Mouse (Mus musculus): ENCODE measurements around the gene Fbxw11. TPM values are rescaled to one million over a fixed set of nuclear protein-coding genes. Genes with fewer than 3 reads are reported as not detected.
A peak's percentile ranks its signal among the peaks of the same experiment; 100 is the strongest.
"Not testable (repeated sequence)": the region's sequence is repeated elsewhere in the genome, so short reads cannot be mapped to it uniquely, and the experiment has no call there.

The Fbxw11 gene
- 100 to 1,000 TPM; 117 to 132 (median 119) TPM for total RNA-seq (2022)

DNA sequence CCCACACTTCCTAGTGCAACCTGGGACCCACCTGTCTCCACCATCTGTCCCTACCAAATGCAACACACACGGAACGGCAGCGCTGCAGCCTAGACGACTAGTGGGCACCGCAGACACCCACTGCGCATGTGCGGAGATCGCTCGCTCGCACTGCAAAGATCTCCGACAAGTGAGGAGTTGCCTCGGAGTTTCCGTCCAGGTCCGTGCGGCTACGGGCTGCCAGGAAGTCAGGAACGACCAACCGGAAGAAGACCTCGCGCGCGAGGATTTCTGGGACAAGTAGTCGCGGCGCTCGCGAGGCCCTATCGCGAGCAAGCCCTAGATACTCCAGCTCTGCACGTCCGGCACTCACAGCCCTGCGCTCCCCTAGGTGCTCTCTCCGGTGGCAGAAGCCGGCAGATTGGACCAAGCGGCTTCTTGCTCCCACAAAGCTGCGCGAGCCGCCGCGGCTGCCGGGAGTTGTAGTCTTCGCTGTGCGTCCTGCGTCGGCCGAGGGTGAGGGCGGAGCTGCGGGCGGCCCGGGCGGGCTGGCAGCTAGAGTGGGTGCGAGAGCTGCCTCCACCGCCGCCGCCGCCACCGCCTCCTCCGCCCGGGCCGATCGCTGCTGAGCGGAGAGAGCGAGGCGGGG is at the start of gene Fbxw11:
Gene Fbxw11, plus strand, starts transcription at position 476 of the 628 bp plus-strand sequence.
- DNase-seq, result peak; percentile 95

DNA sequence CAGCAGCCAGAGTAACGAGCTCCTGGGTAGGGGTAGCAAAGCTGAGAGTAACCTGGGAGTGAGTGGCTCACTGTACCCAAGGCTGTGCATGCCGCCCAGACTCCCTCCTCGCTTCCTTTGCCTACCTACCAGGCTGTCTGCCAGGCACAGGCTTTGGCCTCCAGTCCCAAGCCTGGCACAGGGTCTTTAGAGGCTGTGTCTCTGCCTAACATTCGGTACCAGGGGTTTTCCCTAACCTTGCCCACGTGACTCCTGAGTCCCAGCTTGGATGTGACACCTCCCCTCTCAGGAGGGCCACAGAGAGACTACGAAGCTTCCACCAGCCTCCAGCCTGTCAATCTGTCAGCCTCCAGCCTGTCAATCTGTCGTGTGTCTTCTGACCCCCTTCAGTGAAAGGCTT is 49.4 kb upstream of the Fbxw11 start:
- no peak for DNase-seq

DNA sequence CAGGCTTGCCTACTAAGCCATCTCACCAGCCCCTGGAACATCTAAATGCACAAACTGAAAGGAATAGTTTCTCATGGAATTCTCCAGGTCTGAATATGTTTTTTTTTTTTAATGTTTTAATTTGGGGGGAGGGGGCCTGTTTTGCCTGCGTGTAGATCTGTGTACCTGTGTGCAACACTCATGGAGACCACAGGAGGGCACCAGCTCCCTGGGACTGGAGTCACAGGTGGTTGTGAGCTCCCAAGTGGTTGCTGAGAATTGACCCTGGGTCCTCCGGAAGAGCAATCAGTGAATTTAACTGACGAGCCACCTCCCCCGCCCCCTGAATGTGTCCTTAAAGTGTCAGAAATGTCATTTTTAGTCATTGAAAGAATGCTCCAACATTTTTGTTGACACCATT is 48.4 kb upstream of the Fbxw11 start:
- DNase-seq, result no peak

DNA sequence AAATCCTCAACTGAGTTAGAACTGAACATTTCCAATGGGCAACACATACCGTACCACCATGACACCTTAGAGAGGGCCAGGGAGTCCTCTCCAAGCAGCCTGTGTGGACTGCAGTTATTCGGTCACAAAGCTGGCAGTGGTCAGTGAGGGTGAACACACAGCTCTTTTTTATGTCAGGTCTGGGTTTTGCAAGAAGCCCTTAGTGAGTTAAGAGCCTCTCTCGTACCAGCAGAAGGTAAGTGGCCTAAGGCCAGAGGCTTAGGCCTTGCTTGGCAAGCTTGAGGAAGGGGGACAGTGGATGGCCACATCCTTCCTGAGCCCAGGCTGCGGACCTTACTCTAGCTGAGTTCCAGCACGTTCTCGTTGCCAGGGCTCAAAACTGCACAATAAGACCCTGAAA is 42.2 kb upstream of the Fbxw11 start:
- DNase-seq, result no peak

DNA sequence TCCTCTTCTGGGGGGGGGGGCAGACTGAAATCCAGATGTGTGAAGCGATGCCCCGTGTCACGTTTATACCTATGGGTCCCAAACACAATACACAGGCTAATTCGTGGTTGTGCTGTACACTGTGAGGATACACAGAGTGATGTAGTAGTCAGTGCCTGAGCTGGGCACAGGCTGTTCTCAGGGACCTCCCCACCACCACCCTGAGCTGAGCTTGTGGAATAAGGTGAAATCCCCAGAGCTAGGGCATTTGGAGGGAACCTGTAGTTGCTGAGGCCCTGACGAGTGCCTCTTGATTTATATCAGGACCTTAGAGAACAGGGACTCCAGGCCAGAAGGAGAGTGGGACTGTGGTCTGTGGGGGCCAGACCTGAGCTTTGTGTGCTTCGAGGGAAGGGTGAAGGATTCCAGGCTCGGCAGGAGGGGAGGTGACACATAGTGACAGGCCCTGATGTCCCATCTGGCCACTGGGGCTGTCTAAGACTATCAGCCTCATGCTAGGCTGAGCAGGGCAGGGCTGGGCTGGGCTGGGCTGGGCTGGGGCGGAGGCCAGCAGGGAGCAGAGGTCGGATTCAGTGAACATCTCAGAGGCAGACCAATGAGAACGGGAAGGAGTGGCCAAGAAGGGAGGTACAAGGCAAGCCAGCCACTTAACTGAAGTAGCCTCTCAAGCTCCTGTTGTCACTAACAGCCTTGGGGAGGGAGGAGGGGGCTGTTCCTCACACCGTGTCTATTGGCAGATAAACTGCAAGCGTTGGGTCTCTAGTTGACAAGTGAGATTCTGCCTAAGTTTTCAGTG is 40.8 kb upstream of the Fbxw11 start:
- DNase-seq, result no peak

DNA sequence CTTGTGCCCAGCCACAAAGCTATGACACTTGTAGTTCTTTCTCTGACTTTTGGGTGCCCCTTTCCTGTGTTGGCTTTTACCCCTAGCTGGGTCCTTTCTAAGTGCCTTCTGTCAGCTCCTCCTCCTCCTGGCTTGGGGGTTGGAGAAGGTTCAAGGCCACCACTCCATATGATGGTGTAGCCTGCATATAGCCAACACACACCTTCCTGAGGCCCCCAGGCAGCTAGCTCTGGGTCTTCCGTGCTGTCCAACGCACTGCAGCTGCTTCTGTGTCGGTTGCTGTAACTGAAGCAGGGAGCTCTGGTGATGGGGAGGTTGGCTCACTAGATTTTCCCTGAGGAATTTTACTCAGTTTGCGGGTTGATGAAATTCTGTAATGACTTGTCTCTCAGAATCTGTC is 37.9 kb upstream of the Fbxw11 start:
- DNase-seq, result no peak

DNA sequence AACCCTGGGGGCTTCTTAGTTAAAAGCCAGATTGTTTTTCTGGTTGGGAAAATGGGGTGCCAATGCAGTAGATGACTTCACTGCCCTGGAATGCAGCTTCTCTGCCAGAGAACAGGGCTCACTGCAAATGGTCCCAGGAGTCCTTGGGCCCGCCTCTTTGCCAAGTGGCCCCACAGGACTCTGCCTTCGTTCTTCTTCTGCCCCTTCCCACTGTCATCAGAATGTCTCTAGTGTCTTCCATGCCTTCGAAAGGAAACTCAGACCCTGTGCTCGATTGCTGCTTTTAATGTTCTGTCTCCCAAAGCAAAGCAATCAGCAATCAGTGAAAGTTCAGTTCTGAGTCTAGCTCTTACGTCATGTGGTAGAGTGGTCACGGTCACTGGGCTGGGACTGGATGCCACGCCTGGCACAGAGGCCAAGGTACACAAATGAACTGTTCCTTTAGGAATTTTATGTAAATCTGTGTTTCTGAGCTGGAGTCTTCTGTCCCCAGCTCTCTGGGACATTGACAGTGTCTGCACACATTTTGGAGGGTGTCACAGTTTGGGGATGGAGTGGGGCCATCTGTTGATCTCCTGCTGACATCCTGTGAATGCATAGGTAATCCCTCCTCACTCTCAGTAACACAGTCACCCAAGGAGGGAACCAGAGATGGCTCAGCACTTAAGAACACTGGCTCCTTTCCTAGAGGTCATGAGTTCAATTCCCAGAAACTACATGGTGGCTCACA is 37.2 kb upstream of the Fbxw11 start:
- peak; percentile 75 for DNase-seq

DNA sequence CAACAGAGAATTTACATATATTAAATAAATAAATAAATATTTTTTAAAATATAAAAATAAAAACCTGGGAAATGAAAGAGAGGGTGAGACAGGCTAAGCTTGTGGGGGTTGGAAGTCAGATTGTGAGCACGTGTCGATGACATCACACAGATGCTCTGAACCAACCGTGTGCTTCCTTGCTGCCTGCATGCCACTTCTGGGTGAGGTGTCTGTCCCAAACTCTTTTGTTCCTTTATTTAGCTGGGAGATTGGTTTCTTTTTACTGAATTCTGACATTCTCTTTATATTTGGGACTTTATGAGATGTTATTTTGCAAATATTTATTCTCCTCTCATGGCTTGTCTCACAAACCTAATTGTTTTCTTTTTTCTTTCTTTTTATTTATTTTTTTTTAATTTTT is 36.6 kb upstream of the Fbxw11 start:
- DNase-seq, result no peak

DNA sequence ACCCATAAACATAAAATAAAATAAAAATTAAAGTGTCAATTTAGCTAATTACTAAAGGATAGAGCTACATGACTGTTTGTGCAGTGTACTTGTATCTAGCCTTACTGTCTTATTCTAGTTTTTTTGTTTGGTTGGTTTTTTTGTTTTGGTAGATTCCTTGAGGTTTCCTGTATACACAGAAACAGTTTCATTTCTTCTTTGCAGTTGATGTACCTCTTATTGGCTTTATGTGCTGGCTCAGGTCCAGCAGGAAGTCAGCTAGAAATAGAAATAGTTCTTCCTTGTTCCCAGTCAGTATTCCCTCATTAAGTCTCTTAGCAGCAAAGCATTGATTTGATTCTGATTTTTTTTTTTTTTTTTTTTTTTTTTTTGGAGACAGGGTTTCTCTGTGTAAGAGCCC is 35.2 kb upstream of the Fbxw11 start:
- no peak for DNase-seq

DNA sequence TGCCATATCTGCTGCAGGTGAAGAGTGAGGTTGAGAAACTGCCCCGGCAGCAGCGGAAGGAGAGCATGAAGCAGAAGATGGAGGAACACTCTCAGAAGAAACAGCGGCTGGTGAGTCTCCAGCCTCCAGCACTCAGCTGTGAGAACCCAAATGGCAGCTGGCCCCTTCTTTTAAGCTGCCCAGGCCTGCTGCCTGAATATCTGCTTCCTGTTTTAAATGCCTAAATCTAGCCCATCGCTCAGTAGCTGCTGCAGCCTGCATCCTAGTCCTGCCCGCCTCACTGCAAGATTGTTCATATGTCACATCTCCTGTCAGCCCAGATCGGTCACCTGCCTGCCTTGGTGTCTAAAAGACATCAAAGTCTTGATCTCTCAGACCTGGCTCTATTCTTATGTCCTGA is 31.9 kb upstream of the Fbxw11 start:
- DNase-seq, result no peak

DNA sequence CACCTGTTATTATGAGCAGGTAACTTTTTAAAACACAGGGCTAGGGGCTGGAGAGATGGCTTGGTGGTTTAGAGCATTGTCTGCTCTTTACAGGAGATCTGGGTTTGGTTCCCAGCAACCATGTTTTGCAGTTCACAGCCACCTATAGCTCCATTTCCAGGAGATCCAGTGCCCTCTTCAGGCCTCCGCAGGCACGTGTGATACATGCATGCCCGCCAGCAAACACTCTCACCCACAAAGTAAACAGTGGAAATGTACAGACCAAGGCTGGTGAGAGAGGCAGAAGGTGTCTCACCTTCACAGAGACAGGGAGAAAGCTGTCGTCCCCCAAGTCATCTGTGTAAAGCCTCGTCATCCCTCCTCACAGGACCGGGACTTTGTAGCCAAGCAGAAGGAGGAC is 30.2 kb upstream of the Fbxw11 start:
- no peak for DNase-seq

DNA sequence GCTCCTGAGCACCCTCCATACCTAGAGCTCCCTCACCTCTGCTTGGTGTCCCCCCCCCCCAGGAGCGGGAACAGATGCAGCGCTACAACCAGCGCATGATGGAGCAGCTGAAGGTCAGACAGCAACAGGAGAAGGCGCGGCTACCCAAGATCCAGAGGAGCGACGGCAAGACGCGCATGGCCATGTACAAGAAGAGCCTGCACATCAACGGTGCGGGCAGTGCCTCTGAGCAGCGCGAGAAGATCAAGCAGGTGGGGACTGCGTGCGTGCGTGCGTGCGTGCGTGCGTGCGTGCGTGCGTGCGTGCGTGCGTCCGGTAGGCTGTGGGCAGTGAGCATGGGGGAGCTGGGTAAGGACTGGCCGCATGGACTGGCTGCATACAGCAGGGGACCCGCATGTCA is 28.1 kb upstream of the Fbxw11 start:
- no peak for DNase-seq

DNA sequence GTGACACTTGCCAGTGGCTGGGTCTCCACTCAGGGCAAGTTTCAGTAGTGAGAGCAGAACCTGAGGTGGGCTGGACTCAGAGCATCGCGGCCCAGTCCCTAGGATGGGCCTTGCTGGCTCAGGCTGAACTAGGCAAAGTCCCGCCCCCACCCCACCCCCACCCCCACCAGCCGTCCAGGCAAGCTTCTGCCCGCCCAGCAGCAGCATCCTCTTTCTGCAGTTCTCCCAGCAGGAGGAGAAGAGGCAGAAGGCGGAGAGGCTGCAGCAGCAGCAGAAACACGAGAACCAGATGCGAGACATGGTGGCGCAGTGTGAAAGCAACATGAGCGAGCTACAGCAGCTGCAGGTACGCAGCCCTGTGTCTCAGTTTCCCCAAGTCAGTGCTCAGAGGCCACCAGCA is 27.0 kb upstream of the Fbxw11 start:
- no peak for DNase-seq

DNA sequence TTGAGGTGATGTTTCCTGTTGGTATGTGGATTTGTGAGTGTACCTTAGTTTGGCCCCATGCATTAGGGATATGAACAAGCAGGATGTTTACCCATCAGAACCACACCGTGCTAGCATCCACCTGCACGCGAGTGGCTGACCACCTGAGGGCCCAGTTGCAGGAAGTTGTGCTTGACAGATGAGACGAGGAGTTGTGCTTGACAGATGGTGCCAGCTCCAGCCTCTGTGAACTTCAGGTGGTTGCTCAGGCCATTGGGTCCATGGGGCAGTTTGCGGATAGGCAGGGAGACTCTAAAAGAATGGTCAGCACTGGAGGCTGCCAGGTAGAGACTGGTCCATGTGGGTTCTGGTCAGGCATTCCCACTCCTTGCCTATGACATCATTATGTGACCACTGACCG is 26.4 kb upstream of the Fbxw11 start:
- DNase-seq, result no peak

DNA sequence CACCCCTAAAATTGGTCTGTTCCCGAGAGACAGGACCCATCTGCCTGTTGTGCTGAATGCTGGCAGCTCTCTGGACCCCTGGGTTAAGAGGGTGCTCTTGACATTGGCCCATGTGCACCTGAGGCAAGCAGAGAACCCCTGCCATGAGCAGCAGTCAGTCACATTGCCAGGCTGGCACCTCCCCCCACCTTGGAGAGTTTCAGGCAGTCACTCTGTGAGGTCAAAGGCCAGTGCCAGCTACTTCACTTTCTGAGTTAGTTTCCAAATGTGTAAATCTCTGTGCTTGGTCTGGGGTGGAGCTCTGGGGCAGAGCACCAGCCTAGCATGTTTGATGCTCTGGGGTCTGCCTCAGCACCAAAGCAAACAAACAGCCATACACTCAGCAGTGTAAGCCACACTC is 24.5 kb upstream of the Fbxw11 start:
- no peak for DNase-seq

DNA sequence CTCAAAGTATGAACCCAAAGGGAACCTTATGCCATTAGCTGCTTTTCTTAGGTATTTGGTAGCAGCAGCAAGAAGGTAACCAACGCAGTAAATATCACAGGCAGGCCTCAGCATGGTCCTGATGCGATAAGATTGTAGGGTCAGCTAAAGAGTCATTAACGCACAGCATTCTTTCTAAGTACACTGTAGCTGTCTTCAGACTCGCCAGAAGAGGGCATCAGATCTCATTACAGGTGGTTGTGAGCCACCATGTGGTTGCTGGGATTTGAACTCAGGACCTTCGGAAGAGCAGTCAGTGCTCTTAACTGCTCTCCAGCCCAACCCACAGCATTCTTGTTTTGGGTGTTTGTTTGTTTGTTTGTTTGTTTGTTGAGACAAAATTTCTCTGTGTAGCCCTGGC is 23.9 kb upstream of the Fbxw11 start:
- not testable (repeated sequence) for DNase-seq

DNA sequence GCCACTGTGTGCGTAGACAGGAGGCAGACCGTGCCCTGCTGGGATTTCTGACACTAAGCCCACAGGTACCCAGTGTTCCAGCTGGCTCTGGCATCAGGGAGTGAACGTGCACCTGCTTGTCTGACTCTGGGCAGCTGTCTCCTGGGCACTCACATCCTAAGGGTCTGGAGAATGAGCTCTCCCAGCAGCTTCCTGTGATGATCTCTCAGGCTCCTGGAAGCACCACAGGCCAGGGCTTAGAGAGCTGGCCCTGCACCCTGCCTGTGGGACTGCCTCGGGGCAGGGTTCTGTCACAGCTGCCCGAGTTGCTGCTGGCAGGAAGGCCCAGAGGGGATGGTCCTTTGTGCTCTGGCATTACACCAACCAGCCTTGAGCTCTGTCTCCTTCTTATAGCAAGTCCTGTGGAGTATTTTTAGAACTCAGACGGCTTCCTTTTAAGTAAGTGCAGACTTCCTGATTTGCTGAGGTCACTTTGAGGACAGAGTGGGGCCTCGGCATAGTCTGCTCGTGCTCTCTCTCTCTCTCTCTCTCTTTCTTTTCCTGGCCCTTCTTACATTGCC is 23.2 kb upstream of the Fbxw11 start:
- DNase-seq, result peak; percentile 63

DNA sequence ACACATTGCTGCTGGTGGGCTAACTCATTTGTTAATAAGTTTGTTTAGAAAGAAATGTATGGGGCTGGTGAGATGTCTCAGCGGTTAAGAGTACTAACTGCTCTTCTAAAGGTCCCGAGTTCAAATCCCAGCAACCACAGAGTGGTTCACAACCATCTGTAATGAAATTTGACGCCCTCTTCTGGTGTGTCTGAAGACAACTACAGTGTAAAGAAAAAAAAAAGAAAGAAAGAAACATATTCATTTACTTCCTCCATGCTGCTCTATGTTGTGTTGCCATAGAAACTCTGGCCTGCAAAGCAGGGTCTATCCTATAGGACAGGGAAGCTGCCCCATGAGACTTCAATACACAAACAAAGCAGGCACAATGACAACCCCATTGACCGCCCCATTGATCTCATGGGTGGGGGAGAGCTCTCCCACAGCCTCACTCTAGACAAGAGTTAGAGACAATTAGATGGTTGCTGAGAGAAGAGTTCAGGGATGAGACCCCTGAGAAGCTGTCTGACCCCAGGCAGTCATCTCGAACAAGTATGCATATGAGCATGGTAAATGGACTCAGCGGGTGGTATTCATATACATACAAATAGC is 22.6 kb upstream of the Fbxw11 start:
- no peak for DNase-seq

DNA sequence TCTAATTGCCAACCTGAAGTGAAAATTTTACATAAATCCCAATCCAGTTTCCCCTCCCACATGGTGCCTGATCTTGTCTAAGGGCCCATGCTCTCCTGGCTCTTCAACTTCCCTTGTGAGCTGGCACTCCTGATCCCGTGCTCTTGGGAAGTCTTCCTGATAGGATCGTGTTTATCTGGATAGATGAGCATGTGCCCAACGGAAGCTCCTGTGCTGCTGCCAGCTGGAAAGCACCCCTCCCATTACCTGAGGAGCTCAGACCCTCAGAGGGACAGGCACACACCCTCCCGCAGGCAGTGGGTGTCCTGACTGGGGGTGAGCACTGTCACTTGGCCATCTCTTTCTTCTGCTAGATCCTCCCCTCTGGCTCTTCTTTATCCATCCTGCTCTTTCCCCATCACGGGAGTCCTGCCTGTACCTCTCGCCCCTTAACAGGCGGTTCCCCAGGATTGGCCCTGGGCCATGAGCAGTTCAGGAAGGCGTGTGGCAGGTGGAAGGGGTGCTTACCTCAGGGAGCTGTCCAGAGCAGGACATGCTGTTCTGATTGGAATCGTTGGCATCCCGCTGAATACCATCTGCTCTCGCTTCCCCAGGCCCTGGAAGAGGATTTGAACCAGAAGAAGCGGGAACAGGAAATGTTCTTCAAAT is 20.6 kb upstream of the Fbxw11 start:
- no peak for DNase-seq

DNA sequence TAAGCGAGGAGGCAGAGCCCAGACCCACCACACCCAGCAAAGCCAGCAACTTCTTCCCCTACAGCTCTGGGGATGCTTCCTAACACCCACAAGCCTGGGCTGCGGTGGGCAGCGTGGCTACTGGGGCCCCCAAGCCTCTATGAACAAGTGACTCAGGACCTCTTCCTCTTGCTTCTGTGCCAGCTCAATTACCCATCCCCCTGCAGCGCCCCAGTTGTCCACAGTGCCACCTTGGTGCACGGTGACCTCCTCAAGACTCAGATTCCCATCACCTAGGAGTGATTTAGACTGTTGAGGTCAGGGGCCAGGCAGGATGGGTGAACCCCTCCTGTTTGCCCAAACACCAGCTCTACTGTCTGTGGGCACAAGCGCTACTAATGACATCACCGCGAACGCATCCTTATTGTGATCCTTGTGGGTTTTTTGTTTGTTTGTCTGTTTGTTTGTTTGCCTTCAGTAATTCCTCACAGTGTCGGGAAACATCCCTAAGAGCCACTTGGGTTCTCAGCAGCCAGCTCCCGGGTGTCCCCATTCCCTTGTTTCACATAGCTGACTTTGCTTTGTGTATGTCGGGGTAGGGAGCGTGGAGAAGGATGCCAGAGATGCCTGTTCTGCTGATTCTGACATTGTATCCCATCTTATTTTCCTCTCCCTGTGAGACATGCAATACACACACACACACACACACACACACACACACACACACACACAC is 19.9 kb upstream of the Fbxw11 start:
- DNase-seq, result no peak

DNA sequence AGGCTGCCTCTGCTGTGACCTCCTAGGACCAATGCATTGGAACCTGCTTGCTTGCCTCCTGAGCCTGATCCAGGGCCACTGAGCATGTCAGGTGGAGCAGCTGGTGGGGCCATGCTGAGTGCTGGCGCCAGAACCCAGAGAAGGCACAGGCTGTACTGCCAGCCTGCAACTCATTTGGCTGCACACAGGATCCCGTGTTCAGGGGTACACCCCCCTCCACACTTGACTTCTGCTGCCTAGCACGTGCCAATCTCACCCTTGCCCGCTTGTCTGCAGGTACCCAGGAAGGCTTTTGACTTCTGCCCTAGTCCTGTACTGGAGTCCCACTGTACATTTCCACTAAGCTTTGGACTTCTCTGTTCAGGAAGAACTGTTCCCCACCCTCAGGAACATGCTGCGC is 19.3 kb upstream of the Fbxw11 start:
- no peak for DNase-seq

DNA sequence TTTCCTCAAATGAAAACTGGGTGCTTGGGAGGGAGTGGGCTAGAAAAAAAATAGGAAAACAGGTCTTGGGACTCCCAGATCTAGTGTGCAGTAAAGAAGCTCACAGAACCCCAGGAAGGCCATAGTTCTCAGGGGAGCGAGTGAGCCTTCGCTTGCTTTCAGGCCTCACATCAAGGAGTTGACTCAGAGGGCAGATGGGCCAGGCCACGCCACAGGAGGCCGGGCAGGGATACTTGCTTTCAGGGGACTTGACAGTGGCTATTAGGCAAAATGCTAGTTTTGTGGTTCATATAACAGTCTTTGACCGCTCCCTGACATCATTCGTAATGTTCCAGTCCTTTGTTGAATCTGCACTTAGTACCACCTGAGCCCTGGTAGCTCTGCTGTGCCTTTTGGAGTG is 18.6 kb upstream of the Fbxw11 start:
- no peak for DNase-seq

All from adrenal gland, adult 8-10 months (tissue).